ENCODE assay signal across 8 mouse cellular contexts in genomic region chr16:92478561-92479150, GRCm38 (mm10). TPM values are rescaled to one million over a fixed set of nuclear protein-coding genes. Genes with fewer than 3 reads are reported as not detected.
DNase-seq lines count a peak whose midpoint lies in the region; ATAC-seq and TF ChIP-seq lines count a peak whose summit lies in the region.

No protein-coding gene starts in this region.

- H3K27me3 ChIP-seq in E14TG2a.4 (ENCODE audit: insufficient read depth, low read length), result peaks cover 18% of the 10 kb centered on the region
- H3K27me3 ChIP-seq in embryonic facial prominence, embryonic 15.5 days, result peaks cover 14% of the 10 kb centered on the region

- intact Hi-C loops in heart, postnatal 36 days (cut with DNase I), result loop anchor here (1.0 kb wide), 3 partner anchors 93 to 164 kb away; no protein-coding TSS in a partner anchor

- TF ChIP-seq POLR2A in lung, adult 2 months (IDR thresholded peaks at IDR 0.05; ENCODE audit: borderline replicate concordance, extremely low read depth, low read depth, low read length), result no peak

- peaks cover 9% of the 10 kb centered on the region; the same call in 1 of the 2 replicates for H3K36me3 ChIP-seq in E14TG2a.4 (ENCODE audit: insufficient read depth, low read length)
- H3K36me3 ChIP-seq in embryonic facial prominence, embryonic 15.5 days, result no peaks in the 10 kb centered on the region

- H3K9me3 ChIP-seq in E14TG2a.4 (ENCODE audit: low read length), result no peaks in the 10 kb centered on the region
- no peaks in the 10 kb centered on the region for H3K9me3 ChIP-seq in embryonic facial prominence, embryonic 15.5 days (replicated peaks)

- no peak overlapping the region for H3K9ac ChIP-seq in embryonic facial prominence, embryonic 15.5 days

- peaks cover 32% of the 10 kb centered on the region for H3K4me1 ChIP-seq in E14TG2a.4 (replicated peaks; ENCODE audit: low read depth, low read length)
- peaks cover 3% of the 10 kb centered on the region; the same call in 1 of the 2 replicates for H3K4me1 ChIP-seq in embryonic facial prominence, embryonic 15.5 days
- no peaks in the 10 kb centered on the region for H3K4me1 ChIP-seq in lung, adult 2 months (ENCODE audit: control insufficient read depth, insufficient read depth, low read length)

- peak; percentile 80 for DNase-seq in adrenal gland, postnatal 10 days
- peak; percentile 60 to 65 for DNase-seq in heart, postnatal 36 days
- peak; percentile 53 to 84 for DNase-seq in layer of hippocampus, adult 18-20 months (ENCODE audit: low spot score in 2 of 2)
- no peak for DNase-seq in lung, adult 2 months
- peak; percentile 54 for DNase-seq in ovary, postnatal 36 days (ENCODE audit: low spot score)

- peak overlapping the region; percentile 44 for H3K4me2 ChIP-seq in embryonic facial prominence, embryonic 15.5 days (replicated peaks)

- ATAC-seq in embryonic facial prominence, embryonic 15.5 days (ENCODE audit: insufficient number of reproducible peaks, low FRiP score, low TSS enrichment, low read depth), result no peak
- no peak for ATAC-seq in erythroid progenitor cell, adult 5-6 weeks (replicated peaks; ENCODE audit: low FRiP score, poor library complexity, severe bottlenecking)

- 11% methylated on average over 23 of the region's 23 CpGs for WGBS in embryonic facial prominence, embryonic 15.5 days
- WGBS in lung, adult 2 months, result 13% methylated on average over 22 of the region's 23 CpGs

- no peak overlapping the region for H3K27ac ChIP-seq in embryonic facial prominence, embryonic 15.5 days (replicated peaks)

- peak overlapping the region; percentile 57 for H3K4me3 ChIP-seq in E14TG2a.4 (replicated peaks; ENCODE audit: low read length)
- peak overlapping the region; percentile 21 for H3K4me3 ChIP-seq in embryonic facial prominence, embryonic 15.5 days (replicated peaks)
- H3K4me3 ChIP-seq in lung, adult 2 months (replicated peaks; ENCODE audit: extremely low read depth, low read depth, low read length), result no peak overlapping the region

- TF ChIP-seq CTCF in E14TG2a.4 (conservative IDR thresholded peaks at IDR 0.05; ENCODE audit: low read length), result peak; percentile 42
- peak; percentile 64 for TF ChIP-seq CTCF in lung, adult 2 months (IDR thresholded peaks at IDR 0.05; ENCODE audit: insufficient read depth, low read length)

RNA-seq across cellular contexts. Expression of gene Clic6, which starts 6.9 kb away (rescaled TPM):
- under 1 TPM; 0.12 to 0.30 TPM for total RNA-seq in adrenal gland, postnatal 10 days (2021)
- polyA plus RNA-seq in embryonic facial prominence, embryonic 15.5 days (2015; fragmentation: Nextera tagmentation; extraction: Ambion mirVana), result 6.7 and 8.8 TPM in 2 replicates
- total RNA-seq in heart, postnatal 36 days (2021), result under 1 TPM; 0.08 to 0.25 TPM
- total RNA-seq in layer of hippocampus, adult 18-20 months (2021), result 1 to 10 TPM; 3.1 to 4.1 TPM
- 7.6 and 9.5 TPM in 2 replicates for polyA plus RNA-seq in lung, adult 2 months (2012; rRNA removed)
- not detected in 2 replicates for total RNA-seq in erythroid progenitor cell, adult 5-6 weeks (2015; ENCODE audit: low replicate concordance)
- not detected in 2 replicates for total RNA-seq in erythroid progenitor cell, adult 5-6 weeks (2017; ENCODE audit: low replicate concordance)

RNA-seq across cellular contexts. Expression of gene Rcan1, which starts 8.0 kb away (rescaled TPM):
- total RNA-seq in adrenal gland, postnatal 10 days (2021), result 10 to 100 TPM; 21.7 to 22.2 TPM
- polyA plus RNA-seq in embryonic facial prominence, embryonic 15.5 days (2015; fragmentation: Nextera tagmentation; extraction: Ambion mirVana), result 40.3 and 41.8 TPM in 2 replicates
- 10 to 100 TPM; 50.8 to 99.4 TPM for total RNA-seq in heart, postnatal 36 days (2021)
- 10 to 100 TPM; 46.9 to 48.9 TPM for total RNA-seq in layer of hippocampus, adult 18-20 months (2021)
- polyA plus RNA-seq in lung, adult 2 months (2012; rRNA removed), result 13.7 and 21.6 TPM in 2 replicates
- total RNA-seq in erythroid progenitor cell, adult 5-6 weeks (2015; ENCODE audit: low replicate concordance), result 3.4 and 3.6 TPM in 2 replicates
- 1.0 and 3.9 TPM in 2 replicates for total RNA-seq in erythroid progenitor cell, adult 5-6 weeks (2017; ENCODE audit: low replicate concordance)

Comparison
In these comparisons a context has a peak if more than half of its experiments do, and no peak if none do; other contexts are left out.
1. RNA of gene Rcan1, which starts 8.0 kb away (total RNA-seq): 50.8 to 99.4 TPM in heart, postnatal 36 days, 46.9 to 48.9 TPM in layer of hippocampus, adult 18-20 months and 21.7 to 22.2 TPM in adrenal gland, postnatal 10 days; 1.0 to 3.9 TPM in erythroid progenitor cell, adult 5-6 weeks; every median in the first group is over 4 times any median in the second.